Mouse (Mus musculus) brain, embryonic 14.5 days (tissue): ENCODE measurements around the gene Cplx3. TPM values are rescaled to one million over a fixed set of nuclear protein-coding genes. Genes with fewer than 3 reads are reported as not detected.

Experiments
- DNase-seq: peaks from one replicate; pipeline ENCODE4 v3.0.0-alpha.2; 2011; ENCODE audit warnings: low read depth
- CTCF ChIP-seq: fragments of 200-500 bp; IDR thresholded peaks from 2 replicates; pipeline ENCODE4 v1.5.1; 2012; ENCODE audit warnings: inconsistent platforms, mild to moderate bottlenecking, moderate library complexity, borderline replicate concordance; ENCODE audit not compliant: insufficient read depth, insufficient read length; ENCODE audit errors: extremely low read depth
- POLR2A ChIP-seq: fragments of 200-500 bp; IDR thresholded peaks from 2 replicates; pipeline ENCODE4 v1.6.1; 2012; ENCODE audit warnings: mild to moderate bottlenecking, inconsistent platforms, borderline replicate concordance; ENCODE audit not compliant: poor library complexity, insufficient read depth, insufficient read length, severe bottlenecking; ENCODE audit errors: extremely low read depth
- polyA plus RNA-seq: library from polyadenylated mRNA; depleted of rRNA; stranded (reverse); fragments of >200 nt; gene quantifications from 2 replicates; pipeline ENCODE4 v1.2.3, GENCODE M21; 2012

Gene Cplx3
- polyA plus RNA-seq, 1 experiment: 0.49 TPM

DNA sequence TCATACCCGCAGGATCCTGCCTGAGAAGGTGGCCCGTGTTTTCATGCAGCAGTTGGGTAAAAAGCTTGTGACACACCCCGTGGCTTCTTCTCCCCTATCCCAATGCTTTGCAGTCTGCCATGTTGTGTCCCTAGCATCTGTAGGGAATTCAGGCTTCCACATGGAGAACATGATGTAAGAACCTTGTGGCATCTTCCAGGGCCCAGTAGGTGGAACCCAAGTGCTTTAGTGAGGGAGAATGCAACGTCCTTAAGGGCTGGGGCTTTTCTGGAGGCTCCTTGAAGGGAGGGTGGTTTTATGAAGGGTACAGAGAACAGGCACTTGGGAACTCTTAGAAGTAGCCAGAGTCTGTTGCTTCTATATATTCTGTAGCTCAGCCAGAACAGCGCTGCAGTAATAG is 15.4 kb downstream of the Cplx3 start:
- DNase-seq: peak; percentile 46
- no peak for TF ChIP-seq POLR2A
- TF ChIP-seq CTCF: peak; percentile 19; the same call in 1 of the 2 replicates

GRCm38 (mm10) chr9:57589224-57590126 is 16.6 kb downstream of the Cplx3 start, which contains the start of gene Ulk3:
Gene Ulk3, plus strand, starts transcription at chr9:57589452.
- peak; percentile 85 for DNase-seq
- TF ChIP-seq CTCF: peak; percentile 20; the same call in 1 of the 2 replicates
- TF ChIP-seq POLR2A: peak; percentile 75

DNA sequence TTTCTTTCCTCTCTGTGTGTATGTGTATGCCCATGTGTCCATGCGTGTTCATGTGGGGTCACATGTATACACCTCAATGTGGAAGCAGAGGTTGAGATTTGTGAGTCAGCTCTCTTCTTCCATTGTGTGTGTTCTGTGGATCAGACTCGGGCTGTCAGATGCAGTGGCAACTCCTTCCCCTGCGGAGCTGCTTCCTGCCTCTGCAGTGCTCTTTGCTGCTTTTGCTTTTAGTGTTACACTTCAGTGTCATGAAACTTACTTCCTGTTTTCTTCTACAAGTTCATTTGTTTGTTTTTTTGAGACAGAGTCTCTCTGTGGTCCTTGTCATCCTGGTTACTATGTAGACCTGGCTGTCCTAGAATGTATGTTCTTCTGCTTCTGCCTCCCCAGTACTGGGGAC is 21.1 kb downstream of the Cplx3 start:
- no peak for TF ChIP-seq POLR2A
- no peak for TF ChIP-seq CTCF
- DNase-seq: no peak

- DNase-seq: no peak
- TF ChIP-seq POLR2A: no peak
- no peak for TF ChIP-seq CTCF
Observed at GRCm38 (mm10) chr9:57577144-57577849, 28.8 kb downstream of the Cplx3 start.

GRCm38 (mm10) chr9:57575577-57575976 is 30.5 kb downstream of the Cplx3 start:
- TF ChIP-seq CTCF (no peak), POLR2A (no peak)
- no peak for DNase-seq

DNA sequence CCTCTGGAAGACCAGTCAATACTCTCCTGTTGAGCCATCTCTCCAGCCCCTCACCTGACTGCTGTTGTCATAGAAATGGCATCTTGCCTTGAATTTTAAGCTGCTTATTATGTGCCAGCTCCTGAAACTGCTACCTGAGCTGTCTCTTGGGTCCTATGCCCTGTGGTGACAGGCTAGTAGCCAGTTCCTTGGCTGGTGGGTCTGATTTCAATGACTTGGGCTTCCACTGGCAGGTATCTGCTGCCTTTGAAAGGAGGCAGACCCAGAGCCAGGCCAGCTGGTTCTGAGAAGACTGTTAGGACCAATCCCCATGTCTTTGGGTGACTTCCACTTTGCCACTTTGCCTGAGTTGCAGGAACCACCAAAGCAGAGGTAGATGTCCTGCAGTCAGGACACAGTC is 31.7 kb downstream of the Cplx3 start:
- no peak for DNase-seq
- TF ChIP-seq CTCF (no peak), POLR2A (no peak)

DNA sequence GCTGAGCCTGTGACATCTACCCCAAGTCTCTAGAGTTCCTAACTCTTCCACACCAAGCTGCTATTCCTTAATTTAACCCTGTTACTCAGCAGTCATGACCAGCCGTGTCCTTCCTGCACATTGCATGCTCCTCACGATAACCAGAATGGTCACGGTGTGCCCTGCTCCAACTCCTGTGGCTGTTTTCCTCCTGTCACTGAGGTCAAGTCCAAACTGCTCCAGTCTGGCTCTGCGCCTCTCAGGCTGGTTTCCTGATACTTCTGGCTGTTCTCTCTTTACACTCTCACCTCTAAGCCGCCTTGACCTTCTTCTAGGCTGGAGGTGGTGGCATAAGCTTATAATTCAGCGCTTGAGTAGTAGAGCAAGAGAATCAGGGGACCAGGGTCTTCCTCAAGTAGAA is 37.6 kb downstream of the Cplx3 start:
- DNase-seq: no peak
- TF ChIP-seq POLR2A: no peak

DNA sequence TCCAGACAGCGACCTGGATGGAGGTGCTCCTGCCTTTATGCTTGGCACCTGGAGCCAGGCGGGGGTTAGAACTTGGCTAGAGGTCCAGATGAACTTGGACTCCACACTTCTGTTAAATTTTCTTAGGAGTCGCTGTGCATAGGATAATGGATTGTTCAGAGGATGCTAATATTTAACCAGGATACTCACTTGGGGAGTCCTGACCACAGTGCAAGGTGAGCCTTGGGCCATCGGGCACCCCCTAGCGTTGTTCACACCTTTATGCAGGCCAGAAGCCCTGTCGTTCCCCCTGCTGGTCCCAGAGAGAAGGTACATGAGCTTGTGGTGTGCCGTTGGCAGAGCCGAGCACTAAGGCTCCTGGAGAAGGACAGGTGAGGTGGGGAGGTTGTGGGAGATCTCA is 39.2 kb downstream of the Cplx3 start:
- TF ChIP-seq CTCF (peak; percentile 36; the same call in 1 of the 2 replicates), POLR2A (no peak)
- DNase-seq: no peak

GRCm38 (mm10) chr9:57565741-57566221 is 40.3 kb downstream of the Cplx3 start:
- TF ChIP-seq CTCF (no peak), POLR2A (no peak)
- peak; percentile 71 for DNase-seq

DNA sequence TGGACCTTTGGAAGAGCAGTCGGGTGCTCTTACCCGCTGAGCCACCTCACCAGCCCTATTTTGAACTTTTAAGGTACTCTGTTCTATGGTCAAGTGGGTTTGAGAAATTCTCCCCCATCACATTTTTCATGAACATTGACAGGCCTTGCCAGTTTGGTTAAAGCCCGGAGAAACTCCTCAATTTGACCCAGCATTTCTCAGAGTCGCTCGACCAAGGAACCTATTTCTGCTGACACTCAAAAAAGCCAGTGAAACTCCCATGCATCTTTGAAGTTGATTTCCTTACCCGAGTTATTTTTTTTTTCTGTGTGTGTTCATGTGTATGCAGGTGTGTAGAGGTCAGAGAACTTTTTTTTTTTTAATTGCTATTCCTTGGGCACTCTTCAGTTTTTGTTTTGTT is 41.5 kb downstream of the Cplx3 start:
- no peak for TF ChIP-seq CTCF
- no peak for TF ChIP-seq POLR2A
- DNase-seq: no peak

GRCm38 (mm10) chr9:57562896-57563372 is 43.1 kb downstream of the Cplx3 start:
- DNase-seq: no peak
- TF ChIP-seq CTCF (no peak), POLR2A (no peak)
